Mouse (Mus musculus): ENCODE data around the gene Dhx8. TPM values are rescaled to one million over a fixed set of nuclear protein-coding genes. Genes with fewer than 3 reads are reported as not detected.

Dhx8 gene
- polyA plus RNA-seq, 1 experiment from 2014 or later = 17.2 TPM

DNA sequence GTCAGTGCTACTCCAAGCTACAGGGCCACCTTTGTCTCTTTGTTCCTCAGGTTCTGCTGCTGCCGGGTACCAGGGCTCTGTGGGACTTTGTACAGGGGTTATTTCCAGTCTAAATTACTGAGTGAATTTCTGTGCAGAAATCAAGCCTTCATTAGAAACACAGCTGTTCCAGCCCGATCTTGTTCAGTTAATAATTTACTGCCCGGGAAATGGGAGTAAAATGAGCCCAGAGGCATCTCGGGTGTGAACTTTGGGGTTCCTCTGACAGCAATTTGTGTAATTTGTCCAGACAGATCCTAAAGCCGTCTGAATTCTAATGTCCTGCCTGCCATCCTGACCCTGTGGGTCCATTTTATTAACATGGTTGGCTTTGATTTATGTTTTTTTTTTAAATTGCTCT, 28.6 kb upstream of the Dhx8 start:
- no peak for ATAC-seq (replicated peaks; ENCODE audit: insufficient number of reproducible peaks, insufficient read depth, low FRiP score, low read depth)
- Histone ChIP-seq H3K27ac (no peak overlapping the region), H3K4me2 (no peak overlapping the region), H3K27me3 (no peaks in the 10 kb centered on the region), H3K4me1 (replicated peaks) (no peaks in the 10 kb centered on the region; the same call in 1 of the 2 replicates), H3K9me3 (replicated peaks) (no peaks in the 10 kb centered on the region), H3K9ac (no peak overlapping the region), H3K4me3 (no peak overlapping the region), H3K36me3 (no peaks in the 10 kb centered on the region)
- WGBS = 69% methylated on average over 5 of the region's 5 CpGs

DNA sequence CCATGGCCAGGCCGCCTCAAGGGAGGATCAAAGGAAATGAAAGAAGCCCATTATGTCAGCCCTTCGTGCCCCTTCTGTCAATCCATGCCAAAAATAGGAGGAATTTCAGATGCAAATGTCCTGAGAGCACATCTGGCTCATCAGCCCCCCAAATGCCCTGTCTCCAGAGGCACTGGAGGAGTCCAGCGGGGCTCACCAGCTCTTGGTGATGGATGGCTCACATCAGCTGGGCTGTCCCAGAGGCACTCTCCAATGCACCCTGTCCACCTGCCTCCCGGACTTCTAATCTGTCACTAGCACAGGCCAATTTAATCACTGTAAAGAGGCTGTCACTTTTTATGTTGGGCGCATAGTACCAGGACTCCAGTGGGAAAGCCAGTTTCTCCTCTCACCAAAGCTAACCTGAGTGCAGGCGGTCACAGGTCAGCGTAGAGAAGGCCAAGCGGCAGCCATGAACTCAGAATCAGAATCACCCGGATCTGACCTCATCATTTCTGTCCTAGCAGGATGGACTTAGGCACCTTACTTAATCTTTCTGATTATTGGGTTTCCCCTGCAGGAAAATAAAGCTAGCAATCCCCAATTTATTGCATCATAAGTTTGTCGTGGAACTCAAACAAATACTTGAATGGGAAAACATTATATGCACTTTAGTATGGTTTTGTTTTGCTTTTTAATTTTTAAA, 25.8 kb upstream of the Dhx8 start:
- Histone ChIP-seq H3K36me3 (no peaks in the 10 kb centered on the region), H3K4me2 (no peak overlapping the region), H3K27ac (no peak overlapping the region), H3K4me3 (no peak overlapping the region), H3K9ac (no peak overlapping the region), H3K4me1 (replicated peaks) (no peaks in the 10 kb centered on the region), H3K27me3 (no peaks in the 10 kb centered on the region), H3K9me3 (replicated peaks) (no peaks in the 10 kb centered on the region)
- no peak for ATAC-seq (replicated peaks; ENCODE audit: insufficient number of reproducible peaks, insufficient read depth, low FRiP score, low read depth)
- WGBS = 80% methylated on average over 10 of the region's 10 CpGs

DNA sequence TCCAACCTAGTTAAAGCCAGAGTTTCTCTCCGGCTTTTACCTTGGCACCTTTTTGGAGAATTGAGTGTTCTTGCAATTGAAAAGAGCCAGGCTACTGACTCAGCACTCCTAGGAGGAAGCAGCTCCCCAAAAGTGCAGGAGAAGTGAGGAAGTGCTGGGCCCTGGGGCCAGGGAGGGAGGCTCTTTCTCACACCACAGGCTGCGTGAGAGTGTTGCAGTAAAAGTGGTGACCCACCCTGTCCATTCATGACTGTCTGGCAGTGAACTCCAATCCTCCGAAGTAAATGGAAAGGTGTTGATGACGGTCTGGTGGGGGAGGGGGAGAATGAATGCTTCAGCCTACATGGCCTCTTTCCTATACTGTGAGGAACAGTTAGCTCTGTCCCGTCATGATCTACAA, 24.2 kb upstream of the Dhx8 start:
- Histone ChIP-seq H3K4me1 (replicated peaks) (no peaks in the 10 kb centered on the region), H3K9ac (no peak overlapping the region), H3K36me3 (no peaks in the 10 kb centered on the region), H3K4me3 (no peak overlapping the region), H3K9me3 (replicated peaks) (no peaks in the 10 kb centered on the region), H3K27me3 (no peaks in the 10 kb centered on the region), H3K27ac (no peak overlapping the region), H3K4me2 (no peak overlapping the region)
- ATAC-seq (replicated peaks; ENCODE audit: insufficient number of reproducible peaks, insufficient read depth, low FRiP score, low read depth) = no peak
- 27% methylated on average over 5 of the region's 5 CpGs for WGBS

DNA sequence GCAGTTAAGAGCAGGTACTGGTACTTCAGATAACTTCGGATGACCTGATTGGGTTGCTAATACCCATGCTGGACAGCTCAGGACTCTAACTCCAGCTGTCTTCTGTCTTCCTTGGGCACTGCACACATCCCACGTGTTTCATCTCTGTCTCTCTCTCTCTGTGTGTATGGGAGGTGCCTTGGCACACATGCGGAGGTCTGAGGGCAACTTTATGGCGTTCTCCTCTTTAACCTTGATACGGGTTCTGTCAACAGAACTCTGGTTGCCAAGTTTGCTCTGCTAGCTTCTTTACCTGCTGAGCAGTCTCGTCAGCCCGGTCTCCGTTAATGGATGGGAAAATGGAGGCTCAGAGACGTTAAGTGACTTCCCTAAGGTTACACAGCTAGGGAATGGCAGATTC, 19.9 kb upstream of the Dhx8 start:
- Histone ChIP-seq H3K36me3 (no peaks in the 10 kb centered on the region), H3K27me3 (no peaks in the 10 kb centered on the region), H3K9me3 (replicated peaks) (no peaks in the 10 kb centered on the region), H3K4me2 (no peak overlapping the region), H3K27ac (no peak overlapping the region), H3K4me3 (no peak overlapping the region), H3K9ac (no peak overlapping the region), H3K4me1 (replicated peaks) (no peaks in the 10 kb centered on the region)
- 65% methylated on average over 9 of the region's 9 CpGs for WGBS
- no peak for ATAC-seq (replicated peaks; ENCODE audit: insufficient number of reproducible peaks, insufficient read depth, low FRiP score, low read depth)

DNA sequence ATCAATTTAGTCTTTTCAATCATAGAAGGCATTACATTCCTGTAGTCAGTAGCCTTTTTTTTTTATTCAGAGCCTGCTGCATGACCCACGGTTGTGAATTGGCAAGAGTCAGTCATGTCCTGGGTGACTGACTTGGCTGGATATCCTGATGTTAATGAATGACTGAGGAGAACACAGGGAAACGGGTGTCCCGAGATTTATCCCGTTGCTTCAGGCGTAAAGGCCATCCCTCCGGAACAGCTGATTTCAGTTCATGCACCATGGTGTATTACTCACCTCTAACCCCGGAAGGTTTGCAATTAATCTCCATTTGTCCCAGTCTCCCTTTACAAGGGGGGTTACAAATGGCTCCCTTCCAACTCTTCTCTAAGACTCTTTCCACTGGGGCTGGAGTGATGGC, 18.7 kb upstream of the Dhx8 start:
- H3K27me3 ChIP-seq = no peaks in the 10 kb centered on the region
- no peak for ATAC-seq (replicated peaks; ENCODE audit: insufficient number of reproducible peaks, insufficient read depth, low FRiP score, low read depth)
- H3K9me3 ChIP-seq (replicated peaks) = no peaks in the 10 kb centered on the region
- H3K4me3 ChIP-seq = no peak overlapping the region
- no peak overlapping the region for H3K27ac ChIP-seq
- WGBS = 73% methylated on average over 7 of the region's 7 CpGs
- no peak overlapping the region for H3K4me2 ChIP-seq
- H3K36me3 ChIP-seq = no peaks in the 10 kb centered on the region
- no peak overlapping the region for H3K9ac ChIP-seq
- H3K4me1 ChIP-seq (replicated peaks) = peaks cover 7% of the 10 kb centered on the region

DNA sequence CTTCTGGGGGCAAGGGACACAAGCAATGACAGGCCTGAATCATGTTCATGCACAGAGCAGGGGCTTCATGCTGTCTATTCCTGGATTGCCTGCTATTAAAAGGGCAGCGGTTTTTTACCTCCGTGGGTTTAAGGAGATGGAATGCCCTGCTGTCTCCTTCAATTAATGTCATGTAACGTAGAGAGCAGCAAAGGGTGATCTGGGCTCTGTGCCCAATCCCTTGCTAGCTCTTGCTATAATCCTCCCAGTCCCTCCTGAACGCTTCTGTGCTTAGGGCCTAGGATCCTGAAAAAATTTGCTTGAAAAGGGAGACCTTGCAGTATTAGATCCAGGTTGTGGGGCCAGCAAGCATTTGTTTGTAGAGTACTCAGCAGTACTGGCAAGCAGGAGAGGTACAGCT, 14.4 kb upstream of the Dhx8 start:
- no peak overlapping the region for H3K9ac ChIP-seq
- no peak for ATAC-seq (replicated peaks; ENCODE audit: insufficient number of reproducible peaks, insufficient read depth, low FRiP score, low read depth)

DNA sequence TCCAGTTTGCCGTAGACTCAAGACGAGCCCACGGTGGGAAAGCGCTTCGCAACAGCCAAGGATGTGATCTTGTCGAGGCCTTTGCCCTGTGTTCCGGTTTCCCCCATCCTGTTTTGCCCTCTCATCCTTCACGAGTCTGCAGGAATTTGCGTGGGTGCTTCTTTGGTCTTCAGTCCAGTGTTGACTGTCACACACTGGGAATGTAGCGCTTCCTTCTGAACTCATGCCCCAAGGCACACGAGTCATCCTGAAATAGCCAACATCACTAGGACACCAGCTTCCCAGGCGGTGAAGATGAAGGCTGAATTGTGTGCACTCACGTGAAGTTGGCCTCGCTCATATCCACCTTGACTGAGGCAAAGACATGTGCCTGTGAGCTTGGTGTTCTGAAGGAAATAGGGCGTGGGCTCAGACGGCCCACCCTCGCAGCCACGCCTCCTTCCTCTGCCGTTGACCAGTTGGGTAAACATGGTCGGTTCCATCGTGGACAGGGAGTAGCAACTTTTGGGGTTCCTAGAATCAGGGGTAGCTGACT, 12.7 kb upstream of the Dhx8 start:
- Histone ChIP-seq H3K4me3 (no peak overlapping the region), H3K4me2 (no peak overlapping the region), H3K9ac (no peak overlapping the region), H3K27me3 (no peaks in the 10 kb centered on the region), H3K27ac (no peak overlapping the region), H3K36me3 (no peaks in the 10 kb centered on the region), H3K4me1 (replicated peaks) (peaks cover 7% of the 10 kb centered on the region), H3K9me3 (replicated peaks) (no peaks in the 10 kb centered on the region)
- WGBS = 71% methylated on average over 21 of the region's 21 CpGs
- ATAC-seq (replicated peaks; ENCODE audit: insufficient number of reproducible peaks, insufficient read depth, low FRiP score, low read depth) = no peak

More for the DNA sequence above, 14.4 kb upstream of the Dhx8 start:
- Histone ChIP-seq H3K9me3 (replicated peaks) (no peaks in the 10 kb centered on the region), H3K4me3 (no peak overlapping the region), H3K27me3 (no peaks in the 10 kb centered on the region), H3K4me2 (no peak overlapping the region), H3K27ac (0 out of 2 replicates have a peak overlapping the region, but pooled peaks have one; percentile 4), H3K4me1 (replicated peaks) (peaks cover 7% of the 10 kb centered on the region), H3K36me3 (no peaks in the 10 kb centered on the region)
- 20% methylated on average over 4 of the region's 4 CpGs for WGBS

DNA sequence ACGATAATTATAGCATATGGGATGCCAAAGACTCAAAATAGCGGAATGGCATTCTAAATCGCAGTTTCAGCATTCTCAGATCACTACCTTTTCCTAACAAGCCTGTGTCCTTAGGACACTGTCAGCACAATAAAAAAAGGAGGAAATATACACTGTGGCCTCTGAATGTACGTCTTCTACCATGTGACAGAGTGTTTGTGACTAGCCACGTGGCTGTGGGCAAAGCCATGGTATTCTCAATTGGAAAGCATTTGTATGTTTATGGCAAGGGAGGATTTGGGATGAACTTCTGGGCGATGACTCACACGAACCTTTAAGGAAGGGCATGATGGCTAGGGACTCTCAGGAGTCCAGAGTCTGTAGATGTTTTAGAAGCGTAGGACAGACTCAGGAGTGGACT, 7.7 kb upstream of the Dhx8 start:
- no peaks in the 10 kb centered on the region for H3K4me1 ChIP-seq (replicated peaks)
- no peak overlapping the region for H3K9ac ChIP-seq
- H3K4me2 ChIP-seq = no peak overlapping the region
- H3K4me3 ChIP-seq = no peak overlapping the region
- H3K27ac ChIP-seq = no peak overlapping the region
- no peaks in the 10 kb centered on the region for H3K9me3 ChIP-seq (replicated peaks)
- H3K27me3 ChIP-seq = no peaks in the 10 kb centered on the region
- H3K36me3 ChIP-seq = no peaks in the 10 kb centered on the region
- ATAC-seq (replicated peaks; ENCODE audit: insufficient number of reproducible peaks, insufficient read depth, low FRiP score, low read depth) = no peak
- 72% methylated on average over 8 of the region's 8 CpGs for WGBS

DNA sequence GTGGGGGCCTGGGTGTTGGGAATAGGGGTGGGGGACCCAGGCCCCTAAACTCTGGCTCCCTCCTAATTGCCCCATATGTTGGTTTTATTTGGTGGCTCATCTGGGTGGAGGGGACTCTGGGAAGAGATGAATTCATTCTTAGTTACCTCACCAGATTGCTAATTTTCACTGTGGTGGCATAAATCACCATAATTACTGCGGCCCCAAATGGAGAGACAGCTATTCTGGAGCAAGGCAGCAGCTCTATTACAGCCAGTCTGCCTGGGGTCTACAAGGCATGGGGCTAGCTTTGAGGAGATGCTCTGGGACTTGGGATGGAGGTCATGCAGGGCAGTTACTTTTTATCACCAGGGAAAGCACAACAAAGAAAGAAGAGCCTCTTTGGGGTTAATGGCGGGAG, 6.0 kb upstream of the Dhx8 start:
- Histone ChIP-seq H3K4me1 (replicated peaks) (no peaks in the 10 kb centered on the region), H3K27ac (no peak overlapping the region), H3K27me3 (no peaks in the 10 kb centered on the region), H3K9ac (no peak overlapping the region), H3K9me3 (replicated peaks) (no peaks in the 10 kb centered on the region), H3K4me2 (no peak overlapping the region), H3K4me3 (no peak overlapping the region), H3K36me3 (no peaks in the 10 kb centered on the region)
- ATAC-seq (replicated peaks; ENCODE audit: insufficient number of reproducible peaks, insufficient read depth, low FRiP score, low read depth) = no peak
- WGBS = 55% methylated on average over 2 of the region's 2 CpGs

DNA sequence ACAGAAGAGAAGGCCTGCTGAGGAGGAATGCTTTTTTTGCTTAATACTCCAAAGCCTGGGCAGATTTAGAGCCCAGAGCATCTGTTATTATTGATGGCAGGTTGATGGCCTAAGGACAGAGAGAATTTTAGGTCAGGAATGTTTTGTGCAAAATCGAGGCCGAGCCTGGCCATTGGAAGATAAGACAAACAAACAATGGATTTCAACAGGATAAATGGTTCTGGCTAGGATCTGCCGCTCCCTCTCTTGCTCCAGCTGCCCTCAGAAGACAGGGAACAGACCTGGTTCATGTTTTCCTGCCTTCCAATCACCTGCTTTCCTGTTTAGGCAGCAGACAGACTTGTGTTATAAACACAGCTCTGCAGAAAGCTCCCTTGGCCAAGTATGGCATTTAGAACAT, 3.4 kb upstream of the Dhx8 start:
- no peaks in the 10 kb centered on the region for H3K9me3 ChIP-seq (replicated peaks)
- no peaks in the 10 kb centered on the region; the same call in 1 of the 2 replicates for H3K36me3 ChIP-seq
- peaks cover 12% of the 10 kb centered on the region for H3K4me1 ChIP-seq (replicated peaks)
- no peaks in the 10 kb centered on the region for H3K27me3 ChIP-seq
- H3K4me2 ChIP-seq = no peak overlapping the region
- H3K27ac ChIP-seq = no peak overlapping the region
- no peak overlapping the region for H3K9ac ChIP-seq
- WGBS = 29% methylated on average over 3 of the region's 3 CpGs
- ATAC-seq (replicated peaks; ENCODE audit: insufficient number of reproducible peaks, insufficient read depth, low FRiP score, low read depth) = no peak
- H3K4me3 ChIP-seq = no peak overlapping the region

DNA sequence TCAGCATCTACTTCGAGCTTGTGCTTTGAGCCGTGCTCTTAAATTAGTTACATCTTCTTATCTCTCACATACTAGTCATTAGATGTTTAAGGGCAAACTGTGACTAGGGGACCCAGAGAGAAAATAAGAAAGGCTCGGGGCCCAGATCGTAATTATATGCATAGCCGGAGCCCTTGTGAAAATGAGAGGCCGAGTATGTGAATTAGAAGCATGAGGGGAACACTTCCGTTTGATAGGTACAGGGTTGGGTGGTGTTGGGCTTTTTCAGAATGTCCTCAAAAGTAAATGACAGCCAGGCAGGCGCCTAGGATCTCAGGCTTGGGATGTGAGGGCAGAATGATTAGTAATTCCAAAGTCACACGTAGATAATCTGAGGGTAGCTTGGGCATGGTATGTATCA, 877 bp downstream of the Dhx8 start:
- Histone ChIP-seq H3K4me1 (replicated peaks) (peaks cover 12% of the 10 kb centered on the region), H3K27me3 (no peaks in the 10 kb centered on the region), H3K27ac (no peak overlapping the region), H3K36me3 (peaks cover 41% of the 10 kb centered on the region), H3K4me3 (peak overlapping the region; percentile 75), H3K9me3 (replicated peaks) (no peaks in the 10 kb centered on the region), H3K4me2 (peak overlapping the region; percentile 70), H3K9ac (peak overlapping the region; percentile 76)
- 25% methylated on average over 9 of the region's 9 CpGs for WGBS
- ATAC-seq (replicated peaks; ENCODE audit: insufficient number of reproducible peaks, insufficient read depth, low FRiP score, low read depth) = no peak

DNA sequence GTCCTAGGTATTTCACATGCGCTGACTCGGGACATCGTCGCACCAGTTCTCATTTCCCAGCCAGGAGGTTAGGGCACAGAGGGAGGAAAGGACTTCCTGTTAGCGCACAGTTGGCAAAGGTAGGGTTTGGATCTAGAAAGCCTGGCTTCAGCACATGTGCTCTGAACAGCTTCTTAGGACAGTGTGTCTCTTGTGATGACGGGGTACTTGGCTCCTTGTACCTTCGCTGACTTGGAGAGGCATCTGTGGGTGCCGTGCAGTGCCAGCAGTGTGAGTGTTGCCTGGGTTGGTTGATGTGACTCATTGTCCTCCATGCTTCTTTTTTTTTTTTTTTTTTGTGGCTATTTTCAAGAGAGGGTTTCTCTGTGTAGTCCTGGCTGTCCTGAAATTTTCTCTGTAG, 23.9 kb downstream of the Dhx8 start:
- H3K36me3 ChIP-seq = peaks cover 79% of the 10 kb centered on the region
- H3K9me3 ChIP-seq (replicated peaks) = no peaks in the 10 kb centered on the region
- no peak overlapping the region for H3K27ac ChIP-seq
- no peaks in the 10 kb centered on the region for H3K27me3 ChIP-seq
- no peak for ATAC-seq (replicated peaks; ENCODE audit: insufficient number of reproducible peaks, insufficient read depth, low FRiP score, low read depth)
- 89% methylated on average over 8 of the region's 8 CpGs for WGBS
- H3K4me3 ChIP-seq = no peak overlapping the region
- H3K4me2 ChIP-seq = no peak overlapping the region
- H3K9ac ChIP-seq = no peak overlapping the region
- H3K4me1 ChIP-seq (replicated peaks) = no peaks in the 10 kb centered on the region; the same call in 1 of the 2 replicates
